Mouse (Mus musculus) CD4-positive, CD25-positive, alpha-beta regulatory T cell, adult 4 months (primary cell): ENCODE measurements around the gene Hhat. TPM values are rescaled to one million over a fixed set of nuclear protein-coding genes. Genes with fewer than 3 reads are reported as not detected.

Experiments used
- ATAC-seq: one replicate; pipeline ENCODE4 v1.8.0; 2017
- polyA plus RNA-seq, 2 experiments: library from polyadenylated mRNA; unstranded; fragments of 100-300 nt; shearing (Covaris generic); gene quantifications; one replicate each; pipeline ENCODE4 v1.2.1; 2017

Gene Hhat
- polyA plus RNA-seq, 2 experiments from 2014 or later = 2.9 to 3.7 TPM

- no peak for ATAC-seq
Observed at GRCm38 (mm10) chr1:192647361-192647760, 123.7 kb downstream of the Hhat start.

- no peak for ATAC-seq
Observed at GRCm38 (mm10) chr1:192642126-192642525, 128.9 kb downstream of the Hhat start.

- no peak for ATAC-seq
Observed at GRCm38 (mm10) chr1:192639175-192639574, 131.8 kb downstream of the Hhat start.

GRCm38 (mm10) chr1:192621843-192622242 lies 149.2 kb downstream of the Hhat start:
- ATAC-seq = no peak

- no peak for ATAC-seq
Observed at GRCm38 (mm10) chr1:192613271-192613670, 157.8 kb downstream of the Hhat start.

- no peak for ATAC-seq
Observed at GRCm38 (mm10) chr1:192611996-192612739, 158.9 kb downstream of the Hhat start.

- ATAC-seq = no peak
Observed at GRCm38 (mm10) chr1:192606876-192607275, 164.1 kb downstream of the Hhat start.

- ATAC-seq = no peak
Observed at GRCm38 (mm10) chr1:192604413-192604812, 166.6 kb downstream of the Hhat start.

GRCm38 (mm10) chr1:192603556-192603955 lies 167.5 kb downstream of the Hhat start:
- no peak for ATAC-seq

GRCm38 (mm10) chr1:192601206-192601605 lies 169.8 kb downstream of the Hhat start:
- ATAC-seq = no peak

GRCm38 (mm10) chr1:192599746-192600145 lies 171.3 kb downstream of the Hhat start:
- no peak for ATAC-seq

- ATAC-seq = no peak
Observed at GRCm38 (mm10) chr1:192598380-192598779, 172.6 kb downstream of the Hhat start.

GRCm38 (mm10) chr1:192595426-192595825 lies 175.6 kb downstream of the Hhat start:
- ATAC-seq = no peak

- ATAC-seq = no peak
Observed at GRCm38 (mm10) chr1:192593492-192593891, 177.5 kb downstream of the Hhat start.

GRCm38 (mm10) chr1:192587451-192587850 lies 183.6 kb downstream of the Hhat start:
- no peak for ATAC-seq

- no peak for ATAC-seq
Observed at GRCm38 (mm10) chr1:192585289-192585688, 185.7 kb downstream of the Hhat start.

- no peak for ATAC-seq
Observed at GRCm38 (mm10) chr1:192582921-192583320, 188.1 kb downstream of the Hhat start.

GRCm38 (mm10) chr1:192564691-192565090 lies 206.3 kb downstream of the Hhat start:
- ATAC-seq = no peak

- ATAC-seq = no peak
Observed at GRCm38 (mm10) chr1:192559341-192559740, 211.7 kb downstream of the Hhat start.

- ATAC-seq = no peak
Observed at GRCm38 (mm10) chr1:192557978-192558594, 212.9 kb downstream of the Hhat start.

- ATAC-seq = no peak
Observed at GRCm38 (mm10) chr1:192555516-192555915, 215.5 kb downstream of the Hhat start.

- no peak for ATAC-seq
Observed at GRCm38 (mm10) chr1:192550561-192550960, 220.5 kb downstream of the Hhat start.

- no peak for ATAC-seq
Observed at GRCm38 (mm10) chr1:192546843-192547242, 224.2 kb downstream of the Hhat start.

GRCm38 (mm10) chr1:192544901-192545300 lies 226.1 kb downstream of the Hhat start:
- no peak for ATAC-seq
